Mouse (Mus musculus): ENCODE results near the gene Nhs.

The Nhs gene

GRCm38 (mm10) chrX:162020039-162020566 lies 139.4 kb downstream of the Nhs start:
- DNase-seq (ENCODE audit: low spot score in 2 of 2) = no peak

GRCm38 (mm10) chrX:162017471-162017870 lies 142.1 kb downstream of the Nhs start:
- DNase-seq (ENCODE audit: low spot score in 2 of 2) = no peak

- DNase-seq (ENCODE audit: low spot score in 2 of 2) = no peak
These were observed 147.0 kb downstream of the Nhs start for GRCm38 (mm10) chrX:162012570-162012969.

- DNase-seq (ENCODE audit: low spot score in 2 of 2) = no peak
These were observed 149.7 kb downstream of the Nhs start for GRCm38 (mm10) chrX:162009876-162010275.

GRCm38 (mm10) chrX:162003818-162004217 lies 155.7 kb downstream of the Nhs start:
- no peak for DNase-seq (ENCODE audit: low spot score in 2 of 2)

GRCm38 (mm10) chrX:161998876-161999275 lies 160.7 kb downstream of the Nhs start:
- DNase-seq (ENCODE audit: low spot score in 2 of 2) = no peak

GRCm38 (mm10) chrX:161997170-161997795 lies 162.2 kb downstream of the Nhs start:
- DNase-seq (ENCODE audit: low spot score in 2 of 2) = no peak

GRCm38 (mm10) chrX:161990171-161990570 lies 169.4 kb downstream of the Nhs start:
- DNase-seq (ENCODE audit: low spot score in 2 of 2) = no peak

- DNase-seq (ENCODE audit: low spot score in 2 of 2) = no peak
These were observed 174.6 kb downstream of the Nhs start for GRCm38 (mm10) chrX:161984961-161985360.

- DNase-seq (ENCODE audit: low spot score in 2 of 2) = no peak
These were observed 178.1 kb downstream of the Nhs start for GRCm38 (mm10) chrX:161981399-161981798.

GRCm38 (mm10) chrX:161979946-161980345 lies 179.6 kb downstream of the Nhs start:
- no peak for DNase-seq (ENCODE audit: low spot score in 2 of 2)

GRCm38 (mm10) chrX:161977236-161977841 lies 182.2 kb downstream of the Nhs start:
- DNase-seq (ENCODE audit: low spot score in 2 of 2) = no peak

GRCm38 (mm10) chrX:161976376-161976775 lies 183.2 kb downstream of the Nhs start:
- no peak for DNase-seq (ENCODE audit: low spot score in 2 of 2)

- no peak for DNase-seq (ENCODE audit: low spot score in 2 of 2)
These were observed 186.0 kb downstream of the Nhs start for GRCm38 (mm10) chrX:161973572-161973971.

GRCm38 (mm10) chrX:161972723-161973122 lies 186.8 kb downstream of the Nhs start:
- DNase-seq (ENCODE audit: low spot score in 2 of 2) = no peak

GRCm38 (mm10) chrX:161971961-161972502 lies 187.5 kb downstream of the Nhs start:
- DNase-seq (ENCODE audit: low spot score in 2 of 2) = no peak

- no peak for DNase-seq (ENCODE audit: low spot score in 2 of 2)
These were observed 188.4 kb downstream of the Nhs start for GRCm38 (mm10) chrX:161971131-161971530.

- DNase-seq (ENCODE audit: low spot score in 2 of 2) = no peak
These were observed 191.8 kb downstream of the Nhs start for GRCm38 (mm10) chrX:161967692-161968091.

- DNase-seq (ENCODE audit: low spot score in 2 of 2) = no peak
These were observed 196.2 kb downstream of the Nhs start for GRCm38 (mm10) chrX:161963372-161963771.

- DNase-seq (ENCODE audit: low spot score in 2 of 2) = no peak
These were observed 196.7 kb downstream of the Nhs start for GRCm38 (mm10) chrX:161962855-161963254.

- DNase-seq (ENCODE audit: low spot score in 2 of 2) = no peak
These were observed 197.8 kb downstream of the Nhs start for GRCm38 (mm10) chrX:161961756-161962155.

GRCm38 (mm10) chrX:161961176-161961575 lies 198.4 kb downstream of the Nhs start:
- peak in 1 of 2 experiments; percentile 39 for DNase-seq (ENCODE audit: low spot score in 2 of 2)

- no peak for DNase-seq (ENCODE audit: low spot score in 2 of 2)
These were observed 207.2 kb downstream of the Nhs start for GRCm38 (mm10) chrX:161952356-161952755.

Measured in urinary bladder, postnatal 36 days (tissue).